Mouse (Mus musculus): ENCODE data around the gene Gm17416. TPM values are rescaled to one million over a fixed set of nuclear protein-coding genes. Genes with fewer than 3 reads are reported as not detected.

Gm17416 gene
- total RNA-seq (2015): not detected in 2 replicates
- not detected in 2 replicates for total RNA-seq (2017)

GRCm38 (mm10) chr2:152569038-152569437 is at the start of gene Gm17416:
TSS of gene Gm17416 (plus strand) at chr2:152569338.
- ATAC-seq (replicated peaks; ENCODE audit: poor library complexity): no peak

DNA sequence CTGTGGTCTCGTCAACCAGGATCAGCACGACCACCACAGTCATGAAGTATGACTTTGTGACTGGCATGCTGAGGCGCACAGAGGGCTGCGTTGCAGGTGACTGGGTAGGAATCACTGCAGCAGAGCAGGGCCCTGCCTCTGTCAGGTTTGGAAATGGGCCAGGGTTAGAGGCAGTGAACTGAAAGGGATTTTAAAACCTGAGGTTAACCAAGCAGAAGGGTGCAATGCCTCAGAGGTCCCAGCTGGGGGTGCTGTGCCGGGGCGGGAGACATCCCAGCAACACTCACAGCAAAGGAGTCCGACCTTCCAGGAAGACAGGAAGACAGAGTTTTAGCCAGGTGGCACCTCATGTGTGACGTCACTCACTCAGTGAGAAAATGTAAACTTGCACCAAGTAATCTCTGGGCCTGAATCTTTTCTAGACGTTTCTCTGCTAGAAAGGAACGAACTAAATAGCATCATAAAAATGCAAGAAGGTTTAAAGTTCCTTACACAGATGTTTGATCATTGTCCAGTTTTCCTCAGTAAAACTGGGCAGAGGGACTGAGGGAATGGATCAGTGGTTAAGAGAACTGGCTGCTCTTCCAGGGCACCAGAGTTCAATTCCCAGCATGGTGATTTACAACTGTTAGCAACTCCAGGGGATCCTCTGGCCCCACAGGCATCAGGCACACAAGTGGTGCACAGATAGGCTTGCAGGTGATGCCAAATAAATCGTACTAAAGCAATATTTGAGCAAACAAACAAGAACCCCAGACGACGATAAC is 29.0 kb upstream of the Gm17416 start, which contains the start of gene Defb29:
Gene Defb29 (minus strand): TSS at position 155 of the 767 bp plus-strand sequence.
- no peak for ATAC-seq (replicated peaks; ENCODE audit: poor library complexity)

GRCm38 (mm10) chr2:152541979-152542378 is 27.2 kb upstream of the Gm17416 start:
- peak; percentile 85 for ATAC-seq (replicated peaks; ENCODE audit: poor library complexity)

DNA sequence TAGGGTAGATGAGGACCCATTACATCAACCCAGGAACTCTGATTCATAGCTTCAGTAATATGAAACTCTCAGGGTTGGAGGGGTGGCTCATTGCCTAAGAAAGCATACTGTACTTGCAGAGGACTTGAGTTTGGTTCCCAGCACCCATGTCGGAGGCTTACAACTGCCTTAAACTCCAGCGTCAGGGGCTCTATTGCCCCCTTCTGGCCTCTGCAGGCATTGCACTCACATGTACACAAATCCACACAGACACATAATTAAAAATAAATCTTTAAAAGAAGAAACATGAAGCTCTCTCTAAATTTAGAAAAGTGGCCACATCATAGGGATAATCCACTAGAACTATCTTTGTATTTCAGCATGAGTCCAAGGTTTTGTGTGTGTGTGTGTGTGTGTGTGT is 26.2 kb upstream of the Gm17416 start:
- no peak for ATAC-seq (replicated peaks; ENCODE audit: poor library complexity)

DNA sequence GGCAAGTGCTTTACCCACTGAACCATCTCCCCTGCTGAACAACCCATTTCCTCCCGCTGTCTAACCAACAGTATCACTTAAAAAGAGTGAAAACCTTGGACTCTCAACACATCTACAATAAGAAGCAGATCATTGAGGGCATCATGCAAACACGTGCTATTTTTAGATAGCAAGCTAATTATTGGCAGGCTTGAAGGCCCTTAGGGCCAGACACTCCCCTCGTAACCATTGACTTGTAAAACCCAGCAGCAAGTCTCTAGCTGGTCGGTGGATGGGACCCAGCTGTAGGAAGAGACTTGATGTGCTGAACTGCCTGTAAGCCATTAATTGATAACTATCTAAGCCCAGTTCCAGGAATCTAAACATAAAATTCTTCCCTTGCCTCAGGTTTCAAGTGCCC is 25.7 kb upstream of the Gm17416 start:
- ATAC-seq (replicated peaks; ENCODE audit: poor library complexity): no peak

DNA sequence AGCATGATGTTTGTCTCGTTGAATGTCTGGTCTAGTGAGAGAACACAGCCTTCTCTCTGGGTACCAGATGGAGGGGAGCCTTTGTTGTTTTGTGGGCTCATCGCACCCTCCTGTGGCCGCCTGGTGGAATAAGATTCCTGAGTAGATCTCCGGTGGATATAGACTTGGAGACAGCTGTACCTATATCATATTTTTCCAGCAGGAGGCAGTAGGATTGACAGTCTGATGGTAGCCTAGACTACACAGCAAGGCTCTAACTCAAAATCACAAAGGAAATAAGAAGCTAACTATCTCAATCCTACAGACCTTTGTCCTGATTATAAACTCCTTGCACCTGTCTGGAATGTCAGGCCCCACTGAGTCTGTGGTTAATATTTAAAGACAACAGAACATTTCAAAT is 24.4 kb upstream of the Gm17416 start:
- peak; percentile 87 for ATAC-seq (replicated peaks; ENCODE audit: poor library complexity)

DNA sequence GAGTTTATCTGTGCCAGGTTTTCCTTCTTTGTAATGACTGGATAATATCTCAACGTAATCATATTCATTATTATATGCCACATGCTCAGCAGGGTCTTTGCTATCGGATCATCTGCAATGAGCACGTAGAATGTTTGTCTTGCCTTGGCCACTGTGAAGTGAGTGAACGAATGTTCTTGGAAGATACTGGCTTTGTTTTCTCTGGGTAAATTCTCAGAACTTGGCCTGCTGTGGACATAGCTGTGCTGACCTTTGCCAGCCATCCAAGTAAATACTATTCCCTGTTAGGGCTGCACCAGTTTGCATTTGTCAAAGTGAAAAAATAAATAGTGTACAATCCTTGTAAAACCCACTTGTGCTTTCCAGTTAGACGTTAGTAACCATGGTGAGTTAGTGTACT is 21.0 kb upstream of the Gm17416 start:
- no peak for ATAC-seq (replicated peaks; ENCODE audit: poor library complexity)

DNA sequence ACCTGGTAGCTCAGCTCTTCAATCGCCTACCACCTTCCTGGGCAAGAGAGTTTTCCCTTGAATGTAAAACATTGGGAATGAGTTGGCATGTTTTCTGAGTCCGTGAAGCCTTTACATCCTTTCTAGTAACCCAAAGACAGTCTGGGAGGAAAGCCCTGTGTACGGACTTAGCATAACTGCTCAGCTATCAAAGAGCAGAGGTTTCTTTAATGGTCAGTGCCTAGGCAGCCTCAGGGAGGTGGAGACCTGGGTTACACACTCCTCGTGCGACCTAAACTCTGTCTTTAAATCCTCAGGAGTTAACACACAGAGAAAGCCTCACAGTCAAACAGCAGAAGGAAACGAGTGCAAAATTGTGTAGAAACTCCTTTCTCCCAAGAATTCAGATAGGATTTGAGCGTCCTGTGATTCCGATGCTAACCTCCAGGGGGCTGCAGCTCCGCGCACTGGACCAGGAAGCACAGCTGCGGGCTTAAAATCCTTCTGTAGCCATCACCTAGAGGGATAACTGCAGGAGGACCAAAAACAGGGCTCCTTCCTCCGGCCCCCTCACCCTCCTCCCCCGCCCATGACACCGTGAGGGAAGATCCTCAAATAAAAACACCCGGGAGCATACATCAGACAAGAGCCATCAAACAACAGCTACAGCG is 15.2 kb upstream of the Gm17416 start:
- peak; percentile 65 for ATAC-seq (replicated peaks; ENCODE audit: poor library complexity)

DNA sequence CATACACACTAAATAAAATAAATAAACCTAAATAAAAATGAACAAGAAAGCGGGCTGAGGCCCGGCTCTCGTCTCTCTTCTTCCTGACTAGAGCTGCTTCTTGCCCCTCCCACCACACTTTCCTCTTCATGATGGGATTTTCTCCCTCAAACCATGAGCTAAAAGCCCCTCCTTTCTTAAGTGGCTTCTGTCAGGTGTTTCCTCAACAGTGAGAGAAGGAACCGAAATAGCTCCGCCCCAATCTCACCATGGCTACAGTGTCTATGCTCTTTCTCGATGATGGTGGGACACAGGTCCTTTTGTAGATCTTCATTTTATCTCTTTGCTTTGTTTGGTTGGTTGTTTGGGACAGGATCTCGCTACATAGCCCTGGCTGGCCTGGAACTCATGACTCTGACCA is 12.5 kb upstream of the Gm17416 start:
- no peak; the same call in 1 of the 2 replicates for ATAC-seq (replicated peaks; ENCODE audit: poor library complexity)

DNA sequence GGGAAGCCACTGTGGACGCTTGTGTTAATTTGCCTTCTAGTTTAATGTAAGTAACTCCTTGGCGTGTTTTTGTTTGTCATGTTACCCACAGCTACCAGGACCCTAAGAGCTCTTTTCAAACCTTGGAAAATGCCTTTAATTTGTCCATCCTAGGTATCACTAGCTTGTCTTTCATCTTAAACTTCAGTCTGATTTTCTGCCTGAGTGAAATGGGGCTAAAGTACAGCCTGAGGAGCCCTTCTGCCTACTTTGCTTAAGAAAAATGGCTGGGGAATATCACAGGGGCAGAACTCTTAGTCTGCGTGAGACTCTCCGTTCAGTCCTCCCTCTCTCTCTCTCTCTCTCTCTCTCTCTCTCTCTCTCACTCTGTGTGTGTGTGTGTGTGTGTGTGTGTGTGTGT is 743 bp downstream of the Gm17416 start:
- ATAC-seq (replicated peaks; ENCODE audit: poor library complexity): no peak

DNA sequence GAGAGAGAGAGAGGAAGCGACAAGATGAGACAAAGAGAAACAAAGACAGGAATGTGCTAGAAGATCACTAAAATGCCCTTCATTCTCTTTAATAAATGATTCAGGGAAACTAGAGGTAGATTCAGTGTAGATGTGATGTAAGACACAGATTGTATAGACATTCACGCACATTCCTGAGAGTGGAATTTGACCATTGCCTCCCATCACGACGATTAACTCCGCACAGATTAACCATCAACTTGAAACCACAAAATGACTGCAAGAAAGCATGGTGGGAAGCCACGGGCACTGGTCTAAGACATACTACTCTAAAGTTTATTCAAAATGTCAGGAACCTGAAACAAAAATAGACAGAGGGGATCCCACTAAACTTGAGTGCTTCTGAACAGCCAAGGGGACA is 1.2 kb downstream of the Gm17416 start:
- ATAC-seq (replicated peaks; ENCODE audit: poor library complexity): no peak

DNA sequence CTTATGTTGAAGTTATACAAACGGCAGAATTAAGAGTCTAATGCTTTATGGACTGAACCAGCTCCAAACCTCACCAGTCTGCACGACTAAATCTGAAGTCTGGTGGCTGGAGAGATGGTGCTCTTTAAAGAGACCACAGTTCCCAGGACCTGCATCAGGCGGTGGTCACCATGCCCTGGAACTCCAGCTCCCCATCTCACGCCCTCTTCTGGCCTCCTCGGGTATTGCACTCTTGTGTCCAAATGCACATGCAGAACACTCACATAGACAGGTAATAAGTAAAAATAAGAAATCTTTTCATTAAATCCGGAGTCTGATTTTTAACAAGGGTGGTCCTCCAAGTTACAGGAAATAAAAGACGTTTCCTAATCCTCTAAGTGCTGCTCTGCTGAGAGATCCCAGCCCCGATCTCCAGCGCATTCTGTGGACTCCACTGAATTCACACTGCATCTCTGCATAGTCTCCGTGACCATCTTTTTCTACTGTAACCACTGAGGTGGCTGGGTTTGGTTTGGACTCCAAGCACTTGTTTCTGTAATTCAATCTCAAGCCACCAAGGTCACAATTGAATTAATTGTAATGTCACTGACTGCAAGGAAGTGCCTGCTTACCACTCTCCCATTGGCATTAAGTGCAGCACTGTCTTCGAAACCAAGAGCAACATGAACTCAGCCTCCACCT is 3.1 kb downstream of the Gm17416 start, which contains the start of gene Defb21:
Gene Defb21 (plus strand): TSS at position 631 of the 681 bp plus-strand sequence.
- ATAC-seq (replicated peaks; ENCODE audit: poor library complexity): no peak

DNA sequence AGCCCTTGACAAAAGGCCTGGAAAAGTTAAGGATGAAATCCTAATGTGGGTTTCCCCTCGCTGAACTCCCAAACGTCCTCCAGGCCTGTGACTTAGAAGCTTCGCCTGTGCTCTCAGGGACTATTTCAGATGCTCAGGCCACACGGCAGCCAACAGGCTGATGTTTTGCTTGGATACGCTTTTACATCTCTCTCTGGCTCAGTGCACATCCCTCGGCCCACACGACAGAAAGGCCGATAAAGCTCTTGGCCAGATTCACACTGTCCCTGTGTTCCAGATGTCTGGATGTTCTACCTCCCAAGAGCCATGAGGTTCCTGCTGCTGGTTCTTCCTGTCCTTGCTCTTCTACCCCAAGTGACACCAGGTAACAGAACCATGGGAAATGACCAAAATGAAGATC is 4.3 kb downstream of the Gm17416 start:
- no peak for ATAC-seq (replicated peaks; ENCODE audit: poor library complexity)

DNA sequence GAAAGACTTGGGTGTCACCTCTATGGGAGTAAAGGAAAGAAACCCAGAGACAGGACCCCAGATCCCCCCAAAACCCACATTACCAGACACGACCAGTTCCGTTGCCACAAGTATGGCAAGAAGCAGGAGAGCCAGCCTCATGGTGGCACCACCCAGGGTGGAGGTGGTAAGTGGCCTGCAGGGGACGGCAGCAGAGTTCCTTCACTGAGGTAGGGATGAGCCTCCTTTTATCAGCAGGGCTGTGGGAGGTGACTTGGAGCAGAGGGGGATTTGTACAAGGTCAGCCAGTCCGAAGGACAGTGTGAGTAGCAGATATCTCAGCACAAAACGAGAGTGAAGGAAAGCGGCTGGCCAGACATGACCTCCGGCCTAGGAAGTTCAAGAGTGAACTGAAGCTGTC is 11.0 kb downstream of the Gm17416 start, which contains the start of gene Defb19:
Gene Defb19 (minus strand): TSS at position 206 of the 400 bp plus-strand sequence.
- ATAC-seq (replicated peaks; ENCODE audit: poor library complexity): no peak

- no peak for ATAC-seq (replicated peaks; ENCODE audit: poor library complexity)
Observed at GRCm38 (mm10) chr2:152580612-152581011, 11.5 kb downstream of the Gm17416 start.

GRCm38 (mm10) chr2:152586926-152587560 is 17.9 kb downstream of the Gm17416 start:
- ATAC-seq (replicated peaks; ENCODE audit: poor library complexity): peak; percentile 86

DNA sequence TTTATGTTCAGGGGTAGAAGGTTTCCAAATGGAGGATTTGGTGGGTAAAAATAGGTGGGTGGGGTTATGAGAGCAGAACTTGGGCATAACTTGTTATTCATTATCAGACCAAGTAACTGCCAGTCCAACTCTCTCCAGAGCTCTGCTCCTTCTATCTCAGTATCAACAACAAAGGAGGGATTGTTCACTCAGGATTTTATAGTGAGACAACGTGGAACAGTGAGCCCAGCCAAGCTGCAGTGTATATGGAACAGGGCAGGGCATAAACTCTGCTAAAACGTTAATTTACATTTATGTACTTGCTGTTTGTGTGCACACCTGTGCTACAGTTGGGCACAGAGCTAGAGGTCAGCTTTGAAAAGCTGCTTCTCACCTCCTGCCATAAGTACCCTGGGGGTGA is 19.3 kb downstream of the Gm17416 start:
- no peak for ATAC-seq (replicated peaks; ENCODE audit: poor library complexity)

DNA sequence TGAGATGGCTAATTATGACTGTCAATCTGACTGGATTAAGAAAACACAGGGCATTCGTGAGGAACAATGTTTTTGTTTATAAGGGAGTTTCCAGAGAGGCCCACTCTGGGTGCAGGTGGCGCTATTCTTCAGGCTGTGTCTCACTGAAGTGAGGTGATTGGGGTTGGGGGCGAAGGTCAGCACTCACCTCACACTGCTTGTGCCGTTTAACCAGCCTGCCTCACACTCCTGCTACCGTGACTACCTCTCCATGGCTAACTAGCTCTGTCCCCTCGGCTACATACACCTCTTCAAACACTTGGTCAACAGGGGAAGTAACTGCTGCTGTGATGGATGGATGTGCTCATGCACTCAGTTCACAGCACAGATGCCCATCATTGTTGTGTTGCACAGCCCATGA is 19.9 kb downstream of the Gm17416 start:
- ATAC-seq (replicated peaks; ENCODE audit: poor library complexity): no peak

DNA sequence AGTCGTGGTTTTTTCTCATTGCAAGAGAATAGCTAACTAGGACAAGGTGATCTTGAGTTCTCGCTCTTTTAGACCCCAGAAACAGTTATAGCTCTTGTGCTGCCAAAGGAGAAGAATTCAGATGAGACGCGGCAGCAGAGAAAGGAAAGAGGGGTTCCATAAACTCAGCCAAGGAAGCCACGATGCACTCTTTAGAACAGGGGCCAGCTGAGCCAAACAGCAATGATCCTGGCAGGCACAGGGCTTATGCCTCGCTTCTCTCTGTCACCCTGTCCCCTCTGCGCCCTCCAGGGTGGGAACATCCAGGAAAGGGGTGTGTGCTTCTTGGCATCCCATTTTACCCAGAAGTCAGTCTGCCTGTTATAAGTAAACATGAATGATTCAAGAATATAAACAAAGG is 30.2 kb downstream of the Gm17416 start, which contains the start of gene Defb45:
Gene Defb45 (minus strand): TSS at position 101 of the 400 bp plus-strand sequence.
- ATAC-seq (replicated peaks; ENCODE audit: poor library complexity): no peak

DNA sequence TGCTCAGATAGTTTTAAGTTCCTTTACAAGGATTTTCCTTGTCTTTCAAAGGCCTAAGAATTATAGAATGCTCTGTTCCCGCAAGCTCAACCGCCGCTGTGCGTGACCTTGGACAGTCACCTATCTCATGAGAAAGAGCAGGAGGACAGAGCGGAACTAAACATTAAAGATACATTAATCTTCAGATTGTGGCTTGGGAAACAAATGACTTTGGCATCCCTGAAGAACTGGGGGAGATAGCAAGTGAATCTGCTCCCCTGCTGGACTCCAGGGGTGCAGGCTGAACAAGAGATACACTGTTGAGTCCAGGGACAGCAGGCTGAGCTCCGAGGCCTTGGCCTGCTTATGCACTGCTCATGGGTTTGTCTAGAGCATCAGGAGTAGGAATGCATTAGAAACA is 30.9 kb downstream of the Gm17416 start:
- no peak for ATAC-seq (replicated peaks; ENCODE audit: poor library complexity)
